Mouse (Mus musculus): ENCODE data around the gene Eif4g3. TPM values are rescaled to one million over a fixed set of nuclear protein-coding genes. Genes with fewer than 3 reads are reported as not detected.
A peak's percentile ranks its signal among the peaks of the same experiment; 100 is the strongest.
"Not testable (repeated sequence)": the region's sequence is repeated elsewhere in the genome, so short reads cannot be mapped to it uniquely, and the experiment has no call there.

Gene Eif4g3
- polyA plus RNA-seq, 1 experiment from 2014 or later: 56.9 TPM

DNA sequence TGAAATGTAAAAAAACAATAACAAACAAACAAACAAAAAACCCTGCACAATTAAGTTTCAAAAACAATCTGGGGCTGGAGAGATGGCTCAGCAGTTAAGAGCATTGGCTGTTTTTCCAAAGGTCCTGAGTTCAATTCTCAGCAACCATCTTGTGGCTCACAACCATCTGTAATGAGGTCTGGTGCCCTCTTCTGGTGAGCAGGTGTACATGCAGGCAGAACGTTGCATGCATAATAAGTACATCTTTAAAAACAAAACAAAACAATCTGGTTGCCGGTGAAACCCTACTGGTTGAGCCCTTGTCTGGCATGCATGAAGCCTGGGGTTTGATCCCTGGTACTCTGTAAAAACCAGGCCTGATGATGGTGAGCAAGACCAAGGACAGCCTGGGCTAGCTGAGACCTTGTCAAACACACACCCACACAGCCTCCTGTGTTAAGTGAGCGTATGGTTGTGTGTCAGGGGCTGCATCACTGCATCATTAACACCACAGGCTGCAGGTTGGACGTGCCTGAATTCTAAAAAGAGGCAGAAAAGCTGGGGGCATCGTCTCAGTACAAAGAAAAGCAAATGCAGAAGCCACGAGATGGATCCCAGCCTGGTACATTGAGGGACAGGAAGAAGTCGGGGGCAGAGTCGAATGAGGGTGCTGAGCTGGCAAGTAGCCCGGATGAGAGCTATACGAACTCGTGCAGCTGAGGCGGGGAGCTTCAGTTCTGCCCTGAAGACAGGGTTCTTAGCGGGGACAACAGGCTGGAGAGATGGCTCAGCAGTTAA lies 32.7 kb upstream of the Eif4g3 start:
- DNase-seq (ENCODE audit: low spot score): peak; percentile 17

DNA sequence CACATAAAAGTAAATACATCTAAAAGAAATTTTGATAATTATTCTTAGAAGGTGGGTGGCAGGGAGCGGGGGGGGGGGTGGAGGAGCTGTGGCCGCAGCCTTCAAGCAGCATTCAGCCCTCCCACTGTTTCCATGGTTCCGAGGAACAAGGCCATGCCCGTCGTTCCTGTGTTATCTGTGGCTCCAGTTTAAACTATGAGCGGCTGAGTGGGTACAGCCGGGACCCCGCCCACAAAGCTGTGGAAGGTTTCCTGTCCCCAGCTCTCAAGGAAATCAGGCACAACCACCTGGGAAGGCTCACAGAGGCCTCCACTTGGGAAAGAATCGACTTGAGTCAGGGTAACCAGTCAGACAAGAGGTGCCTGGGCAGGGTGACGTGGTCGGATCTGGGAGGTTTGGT lies 32.1 kb upstream of the Eif4g3 start:
- Histone ChIP-seq H3K9ac (ENCODE audit: low read depth, low read length) (no peak overlapping the region), H3K9me3 (ENCODE audit: control insufficient read depth, low read length) (no peaks in the 10 kb centered on the region), H3K36me3 (ENCODE audit: control insufficient read depth, insufficient read depth, low read length) (0 out of 2 replicates have a peak, but pooled peaks cover 2% of the 10 kb centered on the region), H3K4me1 (replicated peaks; ENCODE audit: control insufficient read depth, insufficient read depth, low read length) (no peaks in the 10 kb centered on the region), H3K4me2 (replicated peaks; ENCODE audit: low read depth, low read length) (no peak overlapping the region), H3K27ac (ENCODE audit: low read depth, low read length) (no peak overlapping the region), H3K27me3 (ENCODE audit: control insufficient read depth, insufficient read depth, low read length) (no peaks in the 10 kb centered on the region), H3K4me3 (ENCODE audit: low read depth, low read length) (no peak overlapping the region)
- DNase-seq (ENCODE audit: low spot score): no peak
- 86% methylated on average over 11 of the region's 11 CpGs for WGBS
- no peak for ATAC-seq (ENCODE audit: low FRiP score)

More for the DNA sequence above, 32.7 kb upstream of the Eif4g3 start:
- H3K4me2 ChIP-seq (replicated peaks; ENCODE audit: low read depth, low read length): no peak overlapping the region
- no peak overlapping the region for H3K9ac ChIP-seq (ENCODE audit: low read depth, low read length)
- H3K27ac ChIP-seq (ENCODE audit: low read depth, low read length): no peak overlapping the region
- H3K9me3 ChIP-seq (ENCODE audit: control insufficient read depth, low read length): no peaks in the 10 kb centered on the region
- no peaks in the 10 kb centered on the region for H3K27me3 ChIP-seq (ENCODE audit: control insufficient read depth, insufficient read depth, low read length)
- H3K36me3 ChIP-seq (ENCODE audit: control insufficient read depth, insufficient read depth, low read length): 0 out of 2 replicates have a peak, but pooled peaks cover 2% of the 10 kb centered on the region
- no peaks in the 10 kb centered on the region for H3K4me1 ChIP-seq (replicated peaks; ENCODE audit: control insufficient read depth, insufficient read depth, low read length)
- WGBS: 92% methylated on average over 13 of the region's 13 CpGs
- H3K4me3 ChIP-seq (ENCODE audit: low read depth, low read length): no peak overlapping the region
- no peak for ATAC-seq (ENCODE audit: low FRiP score)

DNA sequence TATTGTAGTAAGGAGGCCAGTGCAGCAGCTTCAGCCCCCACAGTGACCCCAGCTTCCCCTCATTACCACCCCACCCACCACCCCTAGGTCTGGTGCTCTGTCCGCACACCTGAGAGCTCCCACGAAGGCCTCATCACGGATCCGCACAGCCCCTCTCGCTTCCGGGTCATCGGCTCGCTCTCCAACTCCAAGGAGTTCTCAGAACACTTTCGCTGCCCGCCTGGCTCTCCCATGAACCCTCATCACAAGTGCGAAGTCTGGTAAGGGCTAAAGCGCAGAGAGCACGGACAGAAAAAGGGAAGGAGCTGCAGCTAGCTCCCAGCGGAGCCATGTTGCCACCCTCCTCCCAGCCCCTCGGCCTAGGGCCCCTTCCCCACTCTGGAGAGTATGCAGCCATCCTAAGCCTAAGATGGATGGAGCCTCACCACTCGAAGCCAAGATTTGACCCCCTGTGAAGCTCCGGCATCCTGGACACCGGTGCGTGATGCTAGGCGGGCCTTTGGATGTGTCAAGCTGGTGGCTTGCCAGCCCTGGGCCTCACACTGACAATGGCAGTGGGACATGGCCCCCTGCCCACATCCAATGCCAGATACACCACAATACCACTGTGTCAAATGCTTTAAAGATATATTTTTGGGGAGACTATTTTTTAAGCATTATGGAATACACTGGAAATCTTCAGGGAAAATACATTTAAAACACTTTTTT lies 30.0 kb upstream of the Eif4g3 start:
- Histone ChIP-seq H3K27me3 (ENCODE audit: control insufficient read depth, insufficient read depth, low read length) (no peaks in the 10 kb centered on the region), H3K36me3 (ENCODE audit: control insufficient read depth, insufficient read depth, low read length) (0 out of 2 replicates have a peak, but pooled peaks cover 2% of the 10 kb centered on the region), H3K27ac (ENCODE audit: low read depth, low read length) (no peak overlapping the region), H3K4me2 (replicated peaks; ENCODE audit: low read depth, low read length) (no peak overlapping the region), H3K4me3 (ENCODE audit: low read depth, low read length) (no peak overlapping the region), H3K9ac (ENCODE audit: low read depth, low read length) (no peak overlapping the region), H3K4me1 (replicated peaks; ENCODE audit: control insufficient read depth, insufficient read depth, low read length) (no peaks in the 10 kb centered on the region), H3K9me3 (ENCODE audit: control insufficient read depth, low read length) (no peaks in the 10 kb centered on the region)
- ATAC-seq (ENCODE audit: low FRiP score) (no peak), DNase-seq (ENCODE audit: low spot score) (no peak)
- 88% methylated on average over 20 of the region's 20 CpGs for WGBS

DNA sequence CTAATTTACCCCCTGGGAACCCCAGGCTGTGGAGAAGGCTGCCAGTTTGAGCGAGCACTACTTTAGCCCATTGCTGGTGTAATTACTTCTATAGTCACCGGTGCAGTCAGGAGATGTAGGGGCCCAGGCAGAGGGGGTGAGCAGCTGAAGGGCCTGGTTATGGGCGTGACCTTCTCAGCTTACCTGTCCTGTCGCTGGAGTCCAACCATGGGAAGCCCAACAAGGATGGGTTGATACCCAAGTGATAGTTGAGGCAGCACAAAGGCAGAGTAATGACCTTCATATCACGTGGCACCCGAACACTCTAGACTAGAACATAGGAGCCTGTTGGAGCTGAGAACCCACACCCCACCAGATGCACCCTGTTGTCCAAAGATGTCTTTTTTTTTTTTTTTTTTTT lies 29.4 kb upstream of the Eif4g3 start:
- DNase-seq (ENCODE audit: low spot score) (no peak), ATAC-seq (ENCODE audit: low FRiP score) (no peak)
- 91% methylated on average over 6 of the region's 6 CpGs for WGBS
- no peak overlapping the region for H3K4me3 ChIP-seq (ENCODE audit: low read depth, low read length)
- H3K4me1 ChIP-seq (replicated peaks; ENCODE audit: control insufficient read depth, insufficient read depth, low read length): no peaks in the 10 kb centered on the region
- H3K9me3 ChIP-seq (ENCODE audit: control insufficient read depth, low read length): no peaks in the 10 kb centered on the region
- no peak overlapping the region for H3K9ac ChIP-seq (ENCODE audit: low read depth, low read length)
- no peak overlapping the region for H3K27ac ChIP-seq (ENCODE audit: low read depth, low read length)
- 0 out of 2 replicates have a peak, but pooled peaks cover 2% of the 10 kb centered on the region for H3K36me3 ChIP-seq (ENCODE audit: control insufficient read depth, insufficient read depth, low read length)
- no peaks in the 10 kb centered on the region for H3K27me3 ChIP-seq (ENCODE audit: control insufficient read depth, insufficient read depth, low read length)
- H3K4me2 ChIP-seq (replicated peaks; ENCODE audit: low read depth, low read length): no peak overlapping the region

DNA sequence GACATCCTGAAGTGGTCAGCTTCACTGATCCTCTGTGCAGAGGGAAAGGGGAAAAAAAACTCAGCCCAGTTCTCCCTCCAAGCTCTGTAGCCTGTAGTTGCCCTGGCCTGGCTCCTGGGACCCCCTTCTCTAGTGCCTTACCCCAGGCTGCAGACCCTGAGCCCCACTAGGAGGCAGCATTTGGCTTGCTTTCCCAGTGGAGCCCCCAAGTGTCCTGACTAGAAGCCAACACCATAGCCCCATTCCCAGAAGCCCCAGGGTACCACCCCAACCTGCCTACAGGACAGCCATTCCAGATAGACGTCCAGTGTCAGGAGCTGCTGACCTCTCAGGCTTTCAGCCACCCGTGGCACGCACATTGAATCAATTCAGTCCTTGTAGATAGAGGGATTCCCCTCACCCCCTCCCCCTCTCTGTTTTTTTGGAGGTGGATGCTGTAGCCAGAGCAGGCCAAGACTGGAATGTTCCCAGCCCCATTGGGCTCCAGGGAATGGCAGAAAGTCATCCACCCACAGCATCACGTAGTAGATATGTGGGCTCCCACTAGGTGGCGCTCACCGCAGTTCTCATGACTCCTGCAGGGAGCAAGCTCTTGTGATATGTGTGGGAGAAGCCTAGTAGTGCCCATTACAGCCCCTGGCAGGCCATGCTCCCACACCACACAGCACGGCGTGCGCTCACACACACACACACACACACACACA lies 28.8 kb upstream of the Eif4g3 start:
- peak; percentile 61 for ATAC-seq (ENCODE audit: low FRiP score)
- DNase-seq (ENCODE audit: low spot score): peak; percentile 84
- H3K4me3 ChIP-seq (ENCODE audit: low read depth, low read length): no peak overlapping the region
- no peaks in the 10 kb centered on the region for H3K4me1 ChIP-seq (replicated peaks; ENCODE audit: control insufficient read depth, insufficient read depth, low read length)
- WGBS: 60% methylated on average over 9 of the region's 9 CpGs
- no peak overlapping the region for H3K27ac ChIP-seq (ENCODE audit: low read depth, low read length)
- H3K9ac ChIP-seq (ENCODE audit: low read depth, low read length): no peak overlapping the region
- H3K9me3 ChIP-seq (ENCODE audit: control insufficient read depth, low read length): no peaks in the 10 kb centered on the region
- no peaks in the 10 kb centered on the region for H3K27me3 ChIP-seq (ENCODE audit: control insufficient read depth, insufficient read depth, low read length)
- 0 out of 2 replicates have a peak, but pooled peaks cover 2% of the 10 kb centered on the region for H3K36me3 ChIP-seq (ENCODE audit: control insufficient read depth, insufficient read depth, low read length)
- H3K4me2 ChIP-seq (replicated peaks; ENCODE audit: low read depth, low read length): no peak overlapping the region

DNA sequence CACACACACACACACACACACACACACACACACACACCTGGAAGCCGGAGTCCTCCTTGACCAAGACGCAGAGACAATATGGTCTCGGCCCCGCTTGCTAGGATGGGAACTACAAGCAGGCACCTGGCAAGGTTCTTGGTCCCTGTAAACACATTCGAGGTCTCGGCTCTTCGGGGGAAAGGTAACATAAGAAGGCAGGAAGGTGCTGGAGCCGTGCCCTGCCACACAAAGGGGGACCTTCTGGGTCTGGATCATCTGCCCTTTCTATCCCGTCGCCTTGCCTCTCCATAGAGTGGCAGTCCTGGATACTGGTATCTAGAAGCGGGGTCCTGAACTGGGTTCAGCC lies 28.3 kb upstream of the Eif4g3 start:
- WGBS: 94% methylated on average over 11 of the region's 11 CpGs

DNA sequence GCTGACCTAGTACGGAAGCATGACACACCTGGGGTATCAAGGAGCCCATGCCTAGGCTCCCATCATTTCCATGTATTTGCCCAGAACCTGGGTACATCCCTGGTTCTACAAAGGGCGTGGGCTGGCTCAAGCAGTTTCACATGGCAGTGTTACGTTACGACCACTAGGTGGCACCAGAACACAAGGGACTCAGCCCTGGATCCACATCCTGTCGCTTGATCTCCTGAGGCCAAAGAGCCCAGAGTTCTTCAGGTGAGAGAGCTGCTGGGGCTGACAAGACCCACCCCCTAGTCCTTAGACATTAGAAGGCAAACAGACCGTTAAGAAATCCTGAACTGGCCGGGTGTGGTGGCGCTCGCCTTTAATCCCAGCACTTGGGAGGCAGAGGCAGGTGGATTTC lies 24.6 kb upstream of the Eif4g3 start:
- no peaks in the 10 kb centered on the region for H3K27me3 ChIP-seq (ENCODE audit: control insufficient read depth, insufficient read depth, low read length)

More for the DNA sequence above, 28.3 kb upstream of the Eif4g3 start:
- H3K4me1 ChIP-seq (replicated peaks; ENCODE audit: control insufficient read depth, insufficient read depth, low read length): no peaks in the 10 kb centered on the region
- DNase-seq (ENCODE audit: low spot score) (no peak), ATAC-seq (ENCODE audit: low FRiP score) (no peak)
- H3K27ac ChIP-seq (ENCODE audit: low read depth, low read length): no peak overlapping the region
- no peaks in the 10 kb centered on the region for H3K9me3 ChIP-seq (ENCODE audit: control insufficient read depth, low read length)
- 0 out of 2 replicates have a peak, but pooled peaks cover 2% of the 10 kb centered on the region for H3K36me3 ChIP-seq (ENCODE audit: control insufficient read depth, insufficient read depth, low read length)
- no peak overlapping the region for H3K4me3 ChIP-seq (ENCODE audit: low read depth, low read length)
- H3K27me3 ChIP-seq (ENCODE audit: control insufficient read depth, insufficient read depth, low read length): no peaks in the 10 kb centered on the region
- no peak overlapping the region for H3K4me2 ChIP-seq (replicated peaks; ENCODE audit: low read depth, low read length)
- H3K9ac ChIP-seq (ENCODE audit: low read depth, low read length): no peak overlapping the region

DNA sequence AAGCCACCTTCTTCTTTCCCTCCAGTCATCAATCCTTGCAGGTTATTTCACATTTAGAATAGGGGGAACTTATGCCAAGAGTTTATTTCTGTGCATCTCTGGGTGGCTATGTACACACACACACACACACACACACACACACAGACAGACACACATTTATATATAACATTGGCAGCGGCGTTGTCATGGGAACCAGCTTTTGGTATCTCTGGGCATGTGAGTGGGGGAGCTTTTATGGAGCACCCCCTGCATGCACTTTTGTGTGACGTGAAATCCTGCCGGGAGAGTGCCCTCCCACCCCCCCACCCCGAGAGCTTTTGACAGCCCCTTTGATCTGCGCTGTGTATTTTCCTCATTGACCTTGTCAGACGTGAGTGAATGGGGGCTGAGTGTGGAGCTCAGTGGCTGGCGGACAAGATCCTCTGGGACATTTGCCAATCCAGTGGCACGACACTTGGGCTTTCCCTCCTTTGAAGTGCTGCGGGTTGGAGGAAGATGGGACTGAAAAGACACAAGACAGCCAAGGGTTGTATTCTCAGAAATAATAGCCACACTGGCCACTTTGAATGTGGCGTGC lies 22.1 kb upstream of the Eif4g3 start:
- no CpG with 5 or more reads among the region's 11 CpGs for WGBS
- ATAC-seq (ENCODE audit: low FRiP score): peak; percentile 66; the same call in 1 of the 2 replicates

More for the DNA sequence above, 24.6 kb upstream of the Eif4g3 start:
- Histone ChIP-seq H3K36me3 (ENCODE audit: control insufficient read depth, insufficient read depth, low read length) (no peaks in the 10 kb centered on the region), H3K27ac (ENCODE audit: low read depth, low read length) (no peak overlapping the region), H3K4me3 (ENCODE audit: low read depth, low read length) (no peak overlapping the region), H3K9me3 (ENCODE audit: control insufficient read depth, low read length) (no peaks in the 10 kb centered on the region), H3K4me2 (replicated peaks; ENCODE audit: low read depth, low read length) (no peak overlapping the region), H3K9ac (ENCODE audit: low read depth, low read length) (no peak overlapping the region), H3K4me1 (replicated peaks; ENCODE audit: control insufficient read depth, insufficient read depth, low read length) (no peaks in the 10 kb centered on the region)
- WGBS: 11% methylated on average over 9 of the region's 9 CpGs
- peak; percentile 9; the same call in 1 of the 2 replicates for ATAC-seq (ENCODE audit: low FRiP score)
- DNase-seq (ENCODE audit: low spot score): peak; percentile 89

More for the DNA sequence above, 22.1 kb upstream of the Eif4g3 start:
- H3K9me3 ChIP-seq (ENCODE audit: control insufficient read depth, low read length); H3K36me3 ChIP-seq (ENCODE audit: control insufficient read depth, insufficient read depth, low read length); H3K9ac ChIP-seq (ENCODE audit: low read depth, low read length); DNase-seq (ENCODE audit: low spot score); H3K4me3 ChIP-seq (ENCODE audit: low read depth, low read length); H3K27ac ChIP-seq (ENCODE audit: low read depth, low read length); H3K27me3 ChIP-seq (ENCODE audit: control insufficient read depth, insufficient read depth, low read length); H3K4me1 ChIP-seq (replicated peaks; ENCODE audit: control insufficient read depth, insufficient read depth, low read length); H3K4me2 ChIP-seq (replicated peaks; ENCODE audit: low read depth, low read length): not testable (repeated sequence)

Measured in hindbrain, embryonic 11.5 days (tissue).